Mouse (Mus musculus): ENCODE measurements around the gene Gm10563.

GRCm38 (mm10) chr4:155606825-155607224, 38.4 kb downstream of the Gm10563 start:
- no peak for TF ChIP-seq CTCF (IDR thresholded peaks at IDR 0.05; ENCODE audit: borderline replicate concordance, control insufficient read depth, extremely low read depth, insufficient read depth, low read length, poor library complexity)
- TF ChIP-seq POLR2A (IDR thresholded peaks at IDR 0.05; ENCODE audit: control insufficient read depth, extremely low read depth, insufficient read depth, low read length, poor library complexity): no peak

Measured in thymus, adult 2 months (tissue).